Mouse (Mus musculus) kidney, embryonic 15.5 days (tissue): ENCODE results near the gene Atp5g2. TPM values are rescaled to one million over a fixed set of nuclear protein-coding genes. Genes with fewer than 3 reads are reported as not detected.

ENCODE experiments used
- ATAC-seq: fragments of 200-750 bp; cut with Nextera tagmentation; replicated peaks from 2 replicates; pipeline ENCODE4 v1.8.0; 2017; ENCODE audit warnings: moderate TSS enrichment; ENCODE audit not compliant: low FRiP score
- H3K27ac ChIP-seq: fragments of 300-500 bp; sonication (generic); 2 replicates; pipeline ENCODE4 v1.5.1; 2015; ENCODE audit warnings: mild to moderate bottlenecking, inconsistent platforms
- H3K27me3 ChIP-seq: fragments of 300-500 bp; sonication (generic); 2 replicates; pipeline ENCODE4 v1.6.1; 2015; ENCODE audit warnings: inconsistent platforms
- H3K36me3 ChIP-seq: fragments of 300-500 bp; sonication (generic); 2 replicates; pipeline ENCODE4 v1.6.1; 2015; ENCODE audit warnings: inconsistent platforms
- H3K4me1 ChIP-seq: fragments of 300-500 bp; sonication (generic); 2 replicates; pipeline ENCODE4 v1.6.1; 2015; ENCODE audit warnings: inconsistent platforms
- H3K4me2 ChIP-seq: fragments of 300-500 bp; sonication (generic); 2 replicates; pipeline ENCODE4 v1.6.1; 2015; ENCODE audit warnings: moderate library complexity, mild to moderate bottlenecking, inconsistent platforms
- H3K4me3 ChIP-seq: fragments of 300-500 bp; sonication (generic); replicated peaks from 2 replicates; pipeline ENCODE4 v1.5.1; 2015; ENCODE audit warnings: mild to moderate bottlenecking, inconsistent platforms
- H3K9ac ChIP-seq: fragments of 300-500 bp; sonication (generic); 2 replicates; pipeline ENCODE4 v1.6.1; 2015; ENCODE audit warnings: mild to moderate bottlenecking, inconsistent platforms
- H3K9me3 ChIP-seq: fragments of 300-500 bp; sonication (generic); replicated peaks from 2 replicates; pipeline ENCODE4 v1.6.1; 2016; ENCODE audit warnings: inconsistent platforms
- WGBS: fragments of 180-500 bp; shearing (Covaris S2); methylation state at CpG from one replicate; pipeline ENCODE4 v1.1.7; 2015; ENCODE audit warnings: mixed read lengths; 5-methylcytosine and 5-hydroxymethylcytosine counted together
- microRNA counts: library from miRNA; unstranded; fragments of <30 nt; microRNA quantifications from one replicate; lab custom pipeline; 2016
- microRNA-seq: library from miRNA; unstranded; fragments of <30 nt; microRNA quantifications from one replicate; pipeline ENCODE4, GENCODE M21; 2016
- polyA plus RNA-seq: library from polyadenylated mRNA; unstranded; fragments of >200 nt; fragmentation: Nextera tagmentation; extraction: Ambion mirVana; gene quantifications from 2 replicates; pipeline ENCODE4 v1.2.1, GENCODE M21; 2015

The Atp5g2 gene
- polyA plus RNA-seq, 1 experiment from 2014 or later, result 70.2 TPM

DNA sequence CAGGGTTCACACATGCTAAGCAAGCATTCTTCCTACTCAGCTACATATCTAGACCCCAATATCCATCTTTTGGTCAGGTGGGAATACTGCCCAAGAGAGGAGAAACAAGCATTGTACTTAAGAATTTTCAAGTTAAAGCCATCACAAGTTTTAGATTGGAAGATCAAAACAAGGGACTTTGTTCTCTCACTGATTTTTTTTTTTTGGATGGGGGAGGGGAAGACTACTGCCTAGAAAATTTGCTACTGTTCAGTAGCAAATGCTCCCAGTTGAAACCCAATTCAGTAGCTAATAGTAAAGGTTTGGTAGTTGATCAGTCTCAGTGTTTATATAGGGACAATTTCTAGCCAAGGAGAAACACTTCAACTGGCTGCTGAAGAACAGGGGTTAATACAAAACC is 49.6 kb downstream of the Atp5g2 start:
- H3K27me3 ChIP-seq, result no peaks in the 10 kb centered on the region

DNA sequence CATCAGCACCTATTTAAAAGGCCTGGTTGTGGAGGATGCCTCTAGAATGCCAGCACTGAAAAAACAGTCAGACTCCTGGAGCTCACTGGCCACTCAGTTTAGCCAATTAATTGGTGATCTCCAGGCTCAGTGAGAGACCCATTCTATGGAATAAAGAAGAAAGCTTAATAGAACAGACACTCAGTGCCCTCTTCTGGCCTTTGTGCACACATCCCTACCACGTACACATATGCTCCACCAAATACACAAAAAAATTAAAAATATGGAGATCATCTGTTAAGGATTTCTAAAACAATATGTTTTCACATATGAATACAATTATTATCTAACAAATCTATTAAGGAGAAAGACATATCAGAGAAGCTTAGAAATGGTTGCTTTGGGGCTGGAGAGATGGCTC is 51.4 kb downstream of the Atp5g2 start:
- H3K27ac ChIP-seq, result no peak overlapping the region
- no peak for ATAC-seq
- 85% methylated on average over 1 of the region's 1 CpGs for WGBS

More for the DNA sequence above, 49.6 kb downstream of the Atp5g2 start:
- Histone ChIP-seq H3K4me2 (no peak overlapping the region), H3K9ac (no peak overlapping the region), H3K36me3 (peaks cover 7% of the 10 kb centered on the region), H3K27ac (no peak overlapping the region), H3K4me1 (peaks cover 27% of the 10 kb centered on the region), H3K4me3 (no peak overlapping the region), H3K9me3 (no peaks in the 10 kb centered on the region)
- ATAC-seq, result no peak

DNA sequence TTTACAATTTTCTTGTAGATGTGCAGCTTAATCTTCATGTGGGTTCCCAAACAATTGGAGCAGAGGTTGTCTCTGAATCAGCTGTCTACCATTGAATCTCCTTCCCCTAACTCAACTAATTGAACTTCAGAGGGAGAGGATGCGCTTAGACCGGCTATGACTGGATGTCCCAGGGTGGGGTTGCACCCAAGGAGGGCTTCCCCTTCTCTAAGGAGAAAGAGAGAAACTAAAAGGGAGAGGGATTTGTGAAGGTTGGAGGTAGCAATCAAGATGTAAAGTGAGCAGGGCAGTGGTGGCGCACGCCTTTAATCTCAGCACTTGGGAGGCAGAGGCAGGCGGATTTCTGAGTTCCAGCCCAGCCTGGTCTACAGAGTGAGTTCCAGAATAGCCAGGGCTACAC is 52.7 kb downstream of the Atp5g2 start:
- no peak for ATAC-seq
- Histone ChIP-seq H3K9ac (no peak overlapping the region), H3K27me3 (no peaks in the 10 kb centered on the region), H3K4me1 (peaks cover 20% of the 10 kb centered on the region), H3K4me3 (no peak overlapping the region), H3K27ac (no peak overlapping the region), H3K4me2 (no peak overlapping the region), H3K36me3 (peaks cover 7% of the 10 kb centered on the region), H3K9me3 (no peaks in the 10 kb centered on the region)
- WGBS, result 96% methylated on average over 5 of the region's 5 CpGs

More for the DNA sequence above, 51.4 kb downstream of the Atp5g2 start:
- Histone ChIP-seq H3K4me1 (peaks cover 22% of the 10 kb centered on the region), H3K27me3 (no peaks in the 10 kb centered on the region), H3K9me3 (no peaks in the 10 kb centered on the region), H3K4me3 (no peak overlapping the region), H3K9ac (no peak overlapping the region), H3K4me2 (no peak overlapping the region), H3K36me3 (peaks cover 7% of the 10 kb centered on the region)

DNA sequence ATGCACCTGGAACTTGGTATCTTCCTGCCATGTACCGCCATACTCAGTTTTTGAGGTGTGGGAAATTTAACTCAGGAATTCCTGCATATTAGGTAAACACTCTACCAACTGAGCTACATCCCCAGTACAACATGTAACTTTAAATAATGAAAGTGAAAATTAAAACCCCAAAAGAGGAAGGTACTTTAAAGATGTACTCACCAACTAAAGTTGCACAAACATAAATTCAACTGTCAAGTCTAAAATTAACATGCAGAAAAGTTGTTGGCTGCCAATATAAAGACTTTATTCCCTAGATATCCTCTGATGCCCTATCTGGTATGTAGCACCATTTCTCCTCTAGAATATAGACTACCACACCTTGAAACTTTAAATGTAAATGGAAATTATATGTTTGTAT is 54.5 kb downstream of the Atp5g2 start:
- 85% methylated on average over 1 of the region's 1 CpGs for WGBS
- ATAC-seq, result no peak

DNA sequence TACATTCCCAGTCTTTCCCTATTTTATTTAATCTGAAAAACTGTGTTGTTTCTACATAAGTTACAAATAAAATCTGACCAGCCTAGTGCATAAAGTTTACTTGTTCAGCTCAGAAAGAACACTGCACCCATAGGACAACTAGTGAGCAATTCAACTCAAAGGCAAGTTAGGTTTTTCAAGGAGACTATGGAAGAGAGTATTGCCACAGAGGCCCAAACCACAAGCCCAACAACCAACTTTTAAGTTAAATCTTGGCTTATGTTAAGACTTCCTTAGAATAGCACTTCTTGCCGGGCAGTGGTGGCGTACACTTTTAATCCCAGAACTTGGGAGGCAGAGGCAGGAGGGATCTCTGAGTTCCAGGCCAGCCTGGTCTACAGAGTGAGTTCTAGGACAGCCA is 56.0 kb downstream of the Atp5g2 start:
- ATAC-seq, result no peak
- Histone ChIP-seq H3K9me3 (no peaks in the 10 kb centered on the region), H3K4me3 (no peak overlapping the region), H3K4me2 (no peak overlapping the region), H3K4me1 (no peaks in the 10 kb centered on the region), H3K27me3 (no peaks in the 10 kb centered on the region), H3K27ac (no peak overlapping the region), H3K36me3 (peaks cover 12% of the 10 kb centered on the region), H3K9ac (no peak overlapping the region)
- WGBS, result 96% methylated on average over 2 of the region's 2 CpGs

More for the DNA sequence above, 54.5 kb downstream of the Atp5g2 start:
- Histone ChIP-seq H3K27ac (no peak overlapping the region), H3K4me3 (no peak overlapping the region), H3K27me3 (no peaks in the 10 kb centered on the region), H3K4me2 (no peak overlapping the region), H3K4me1 (peaks cover 4% of the 10 kb centered on the region), H3K36me3 (peaks cover 12% of the 10 kb centered on the region), H3K9me3 (no peaks in the 10 kb centered on the region), H3K9ac (no peak overlapping the region)

DNA sequence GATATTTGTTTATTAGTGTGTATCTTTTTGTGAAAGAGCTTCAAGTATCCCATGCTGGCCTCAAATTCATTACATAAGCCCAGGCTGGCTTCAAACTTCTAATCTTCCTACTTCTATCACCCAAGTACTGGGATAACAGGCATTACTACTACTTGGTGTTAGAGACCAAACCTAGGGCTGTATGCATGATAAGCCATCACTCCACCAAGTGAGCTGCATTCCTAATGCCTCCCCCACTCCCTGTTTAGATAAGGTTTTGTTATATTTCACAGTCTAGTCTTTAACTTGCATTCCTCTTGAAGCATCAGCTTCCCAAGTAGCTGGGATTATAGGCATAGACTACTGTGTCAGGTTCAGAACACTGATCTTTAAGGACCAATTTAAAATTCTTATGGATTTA is 57.9 kb downstream of the Atp5g2 start:
- Histone ChIP-seq H3K27ac (no peak overlapping the region), H3K27me3 (no peaks in the 10 kb centered on the region), H3K4me1 (no peaks in the 10 kb centered on the region), H3K9me3 (no peaks in the 10 kb centered on the region), H3K4me2 (no peak overlapping the region), H3K36me3 (peaks cover 8% of the 10 kb centered on the region), H3K4me3 (no peak overlapping the region), H3K9ac (no peak overlapping the region)
- no peak for ATAC-seq

DNA sequence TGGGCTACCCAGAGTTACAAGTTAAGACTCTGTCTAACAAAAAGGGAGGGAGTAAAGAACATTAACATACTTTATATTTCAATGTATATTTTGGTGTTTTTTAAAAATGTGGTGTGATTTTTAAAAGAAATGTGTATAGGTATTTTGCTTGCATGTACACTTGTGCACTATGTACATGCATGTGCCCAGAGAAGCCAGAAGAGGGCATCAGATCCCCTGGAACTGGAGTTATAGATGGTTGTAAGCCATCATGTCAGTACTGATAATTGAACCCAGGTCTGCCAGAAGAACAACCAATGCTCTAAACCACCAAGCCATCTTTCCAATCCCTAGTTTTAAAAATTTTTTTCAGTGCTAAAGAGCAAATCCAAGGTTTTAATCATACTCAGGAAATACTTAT is 59.2 kb downstream of the Atp5g2 start:
- H3K27ac ChIP-seq, result no peak overlapping the region
- no peak overlapping the region for H3K4me2 ChIP-seq
- no peaks in the 10 kb centered on the region for H3K4me1 ChIP-seq
- H3K27me3 ChIP-seq, result no peaks in the 10 kb centered on the region
- no peaks in the 10 kb centered on the region for H3K9me3 ChIP-seq
- ATAC-seq, result no peak
- H3K9ac ChIP-seq, result no peak overlapping the region
- H3K36me3 ChIP-seq, result peaks cover 5% of the 10 kb centered on the region; the same call in 1 of the 2 replicates
- no peak overlapping the region for H3K4me3 ChIP-seq

MicroRNAs within 50 kb of the gene (microRNA counts, 519-probe panel; counts per million panel counts)
- microRNA mmu-miR-688 (lab: Ali Mortazavi, UCI), result 2,474 counts per million, percentile 42 among the panel's probes with 10 or more counts

Small RNA genes lying within 50 kb of the gene (microRNA-seq; reads per million reads assigned to microRNA genes)
- 0.74 reads per million for gene Mir688

Other genes with a start within 250 kb of the Atp5g2 start
- 0.75 and 1.7 TPM in 2 replicates for gene Amhr2, start 227.0 kb downstream of the Atp5g2 start, polyA plus RNA-seq
- gene Prr13, start 213.3 kb downstream of the Atp5g2 start, polyA plus RNA-seq, result 82.9 and 86.1 TPM in 2 replicates
- gene Pcbp2, start 201.8 kb downstream of the Atp5g2 start, polyA plus RNA-seq, result 210 and 217 TPM in 2 replicates
- 2.8 and 5.5 TPM in 2 replicates for gene Gm10337, start 168.6 kb downstream of the Atp5g2 start, polyA plus RNA-seq
- 15.3 and 19.7 TPM in 2 replicates for gene Map3k12, start 155.3 kb downstream of the Atp5g2 start, polyA plus RNA-seq
- 89.9 and 92.0 TPM in 2 replicates for gene Tarbp2, start 154.2 kb downstream of the Atp5g2 start, polyA plus RNA-seq
- gene Npff, start 147.4 kb downstream of the Atp5g2 start, polyA plus RNA-seq, result 2.4 and 3.4 TPM in 2 replicates
- not detected in 2 replicates for gene Gm28047, start 47.3 kb downstream of the Atp5g2 start, polyA plus RNA-seq
- 37.6 and 39.4 TPM in 2 replicates for gene Atf7, start 46.9 kb downstream of the Atp5g2 start, polyA plus RNA-seq
- gene Calcoco1, start 49.8 kb upstream of the Atp5g2 start, polyA plus RNA-seq, result 47.0 and 51.4 TPM in 2 replicates
- not detected in 2 replicates for gene Hoxc13, start 248.8 kb upstream of the Atp5g2 start, polyA plus RNA-seq